Mouse (Mus musculus) intestine, embryonic 14.5 days (tissue): ENCODE results near the gene Dcun1d2. TPM values are rescaled to one million over a fixed set of nuclear protein-coding genes. Genes with fewer than 3 reads are reported as not detected.

Experiments
- ATAC-seq: fragments of 200-750 bp; cut with Nextera tagmentation; replicated peaks from 2 replicates; pipeline ENCODE4 v1.8.0; 2017; ENCODE audit warnings: low read depth, moderate number of reproducible peaks, moderate TSS enrichment, moderate library complexity; ENCODE audit not compliant: low FRiP score, low TSS enrichment
- DNase-seq: peaks from one replicate; pipeline ENCODE4 v3.0.0-alpha.2; 2018; ENCODE audit warnings: low spot score
- H3K27ac ChIP-seq: fragments of 300-500 bp; sonication (generic); 2 replicates; pipeline ENCODE4 v1.5.1; 2014; ENCODE audit warnings: low read depth, mild to moderate bottlenecking, control low read depth
- H3K27me3 ChIP-seq: fragments of 300-500 bp; sonication (generic); replicated peaks from 2 replicates; pipeline ENCODE4 v1.6.1; 2014; ENCODE audit warnings: low read length, control low read depth; ENCODE audit not compliant: control insufficient read depth, insufficient read depth
- H3K36me3 ChIP-seq: fragments of 300-500 bp; sonication (generic); 2 replicates; pipeline ENCODE4 v1.6.1; 2014; ENCODE audit warnings: low read length, control low read depth; ENCODE audit not compliant: control insufficient read depth, insufficient read depth
- H3K4me1 ChIP-seq: fragments of 300-500 bp; sonication (generic); replicated peaks from 2 replicates; pipeline ENCODE4 v1.6.1; 2014; ENCODE audit warnings: low read length, control low read depth, mixed read lengths; ENCODE audit not compliant: control insufficient read depth, insufficient read depth
- H3K4me2 ChIP-seq: fragments of 300-500 bp; sonication (generic); 2 replicates; pipeline ENCODE4 v1.6.1; 2014; ENCODE audit warnings: low read length
- H3K4me3 ChIP-seq: fragments of 300-500 bp; sonication (generic); 2 replicates; pipeline ENCODE4 v1.5.1; 2014; ENCODE audit warnings: low read depth, low read length, control low read depth, mixed read lengths
- H3K9ac ChIP-seq: fragments of 300-500 bp; sonication (generic); 2 replicates; pipeline ENCODE4 v1.6.1; 2014; ENCODE audit warnings: mild to moderate bottlenecking, low read length
- H3K9me3 ChIP-seq: fragments of 300-500 bp; sonication (generic); 2 replicates; pipeline ENCODE4 v1.6.1; 2016; ENCODE audit warnings: low read length, control low read depth; ENCODE audit not compliant: control insufficient read depth
- WGBS: fragments of 180-500 bp; shearing (Covaris S2); extraction: QIAGEN DNeasy Blood & Tissue Kit; methylation state at CpG from one replicate; pipeline ENCODE4 v1.1.7; 2014; 5-methylcytosine and 5-hydroxymethylcytosine counted together
- polyA plus RNA-seq: library from polyadenylated mRNA; unstranded; fragments of >200 nt; fragmentation: Nextera tagmentation; extraction: Ambion mirVana; gene quantifications from 2 replicates; pipeline ENCODE4 v1.2.1, GENCODE M21; 2014

Gene Dcun1d2
- polyA plus RNA-seq, 1 experiment from 2014 or later, result 22.5 TPM

GRCm38 (mm10) chr8:13208627-13209355, 79.1 kb downstream of the Dcun1d2 start:
- Histone ChIP-seq H3K4me1 (peaks cover 3% of the 10 kb centered on the region; the same call in 1 of the 2 replicates), H3K27ac (no peak overlapping the region), H3K9ac (no peak overlapping the region), H3K27me3 (no peaks in the 10 kb centered on the region), H3K36me3 (no peaks in the 10 kb centered on the region), H3K9me3 (no peaks in the 10 kb centered on the region), H3K4me2 (no peak overlapping the region), H3K4me3 (no peak overlapping the region)
- 38% methylated on average over 6 of the region's 6 CpGs for WGBS
- ATAC-seq (no peak), DNase-seq (no peak)

- no peak for DNase-seq
- no peak overlapping the region for H3K4me3 ChIP-seq
Observed at GRCm38 (mm10) chr8:13206290-13206689, 81.6 kb downstream of the Dcun1d2 start.

More at GRCm38 (mm10) chr8:13206290-13206689, 81.6 kb downstream of the Dcun1d2 start:
- 26% methylated on average over 5 of the region's 5 CpGs for WGBS
- H3K9me3 ChIP-seq, result no peaks in the 10 kb centered on the region
- H3K27ac ChIP-seq, result no peak overlapping the region
- no peaks in the 10 kb centered on the region for H3K4me1 ChIP-seq
- no peak overlapping the region for H3K9ac ChIP-seq
- H3K27me3 ChIP-seq, result peaks cover 13% of the 10 kb centered on the region
- no peak overlapping the region for H3K4me2 ChIP-seq
- H3K36me3 ChIP-seq, result no peaks in the 10 kb centered on the region
- peak; percentile 61 for ATAC-seq

Other genes with a start within 250 kb of the Dcun1d2 start
- gene Proz, start 227.2 kb downstream of the Dcun1d2 start, polyA plus RNA-seq, result 0.42 and 0.46 TPM in 2 replicates
- 38.2 and 38.5 TPM in 2 replicates for gene Pcid2, start 182.7 kb downstream of the Dcun1d2 start, polyA plus RNA-seq
- 93.1 and 97.1 TPM in 2 replicates for gene Cul4a, start 182.5 kb downstream of the Dcun1d2 start, polyA plus RNA-seq
- 310 and 321 TPM in 2 replicates for gene Lamp1, start 129.0 kb downstream of the Dcun1d2 start, polyA plus RNA-seq
- 49.1 and 55.6 TPM in 2 replicates for gene Grtp1, start 87.5 kb downstream of the Dcun1d2 start, polyA plus RNA-seq
- gene Adprhl1, start 34.0 kb downstream of the Dcun1d2 start, polyA plus RNA-seq, result 0.17 and 0.27 TPM in 2 replicates
- 37.4 and 42.0 TPM in 2 replicates for gene Tmco3, start 59 bp upstream of the Dcun1d2 start, polyA plus RNA-seq
- 182 and 186 TPM in 2 replicates for gene Tfdp1, start 50.6 kb upstream of the Dcun1d2 start, polyA plus RNA-seq
- gene Atp4b, start 108.7 kb upstream of the Dcun1d2 start, polyA plus RNA-seq, result not detected in 2 replicates
- not detected in 2 replicates for gene Grk1, start 117.0 kb upstream of the Dcun1d2 start, polyA plus RNA-seq
- gene Tmem255b, start 147.1 kb upstream of the Dcun1d2 start, polyA plus RNA-seq, result 1.9 and 2.1 TPM in 2 replicates
- 28.0 and 28.7 TPM in 2 replicates for gene Gas6, start 206.4 kb upstream of the Dcun1d2 start, polyA plus RNA-seq